Mouse (Mus musculus) spleen, postnatal 4 days (tissue): ENCODE measurements around the gene Map3k20.
A peak's percentile ranks its signal among the peaks of the same experiment; 100 is the strongest.

Source experiments
- DNase-seq, 2 experiments: peaks; one replicate each; pipeline ENCODE4 v3.0.0; 2022; ENCODE audit warnings: low spot score in 2 of 2

Gene Map3k20

DNA sequence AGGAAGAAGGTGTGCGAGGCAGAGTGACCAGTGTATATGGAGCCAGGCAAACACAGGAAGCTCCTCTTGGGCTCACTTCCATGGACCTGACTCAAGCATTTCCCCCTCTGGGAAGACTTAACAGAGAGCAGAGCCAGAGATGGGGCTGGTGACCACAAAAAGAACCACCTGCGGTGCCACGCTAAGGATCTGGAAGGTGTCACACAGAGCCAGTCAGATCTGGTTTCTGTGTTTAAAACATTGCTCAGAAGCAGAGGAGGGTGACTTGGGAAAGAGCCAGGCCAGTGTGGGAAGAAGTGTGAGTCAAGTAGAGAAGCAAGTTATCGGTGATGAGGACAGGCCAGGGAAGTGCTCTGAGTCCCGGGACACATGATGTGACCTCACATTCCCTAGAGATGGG, 135.1 kb downstream of the Map3k20 start:
- DNase-seq, result no peak

DNA sequence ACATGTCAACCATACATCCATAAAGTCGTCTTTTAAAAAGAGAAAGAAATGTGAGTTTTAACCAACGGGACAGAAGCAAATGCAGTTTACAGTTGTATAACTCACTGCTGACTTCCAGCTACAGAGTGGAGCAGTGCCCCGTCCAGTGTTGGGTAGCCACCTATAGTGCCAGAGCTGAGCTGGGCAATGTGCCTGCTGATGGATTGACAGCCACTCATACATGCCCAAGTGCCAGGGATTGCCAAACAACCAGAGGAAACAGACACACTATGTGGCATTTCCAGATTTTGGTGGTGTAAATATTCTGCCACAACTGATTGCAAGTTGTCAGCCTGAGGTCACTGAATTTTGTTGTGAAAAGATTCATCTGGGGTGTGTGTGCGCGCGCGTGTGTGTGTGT, 139.2 kb downstream of the Map3k20 start:
- no peak for DNase-seq

DNA sequence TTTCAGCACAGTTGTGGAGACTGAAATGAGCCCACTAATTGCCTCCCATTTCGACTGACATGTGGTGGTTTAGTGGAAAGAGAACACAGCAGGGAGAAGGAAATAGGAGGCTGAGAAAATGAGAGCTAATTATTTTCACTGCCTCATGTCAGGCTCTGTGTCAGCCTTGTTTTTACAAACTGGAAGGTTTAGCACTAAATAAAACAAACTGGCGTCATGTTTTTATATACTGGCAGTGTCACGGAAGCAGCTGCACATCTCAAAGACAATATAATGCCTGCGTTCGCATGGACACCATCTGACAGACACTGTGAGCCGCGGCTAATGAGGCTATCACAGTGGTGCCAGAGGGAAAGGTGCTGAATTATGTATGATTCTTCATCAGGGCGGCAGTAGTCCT, 141.3 kb downstream of the Map3k20 start:
- DNase-seq, result no peak

DNA sequence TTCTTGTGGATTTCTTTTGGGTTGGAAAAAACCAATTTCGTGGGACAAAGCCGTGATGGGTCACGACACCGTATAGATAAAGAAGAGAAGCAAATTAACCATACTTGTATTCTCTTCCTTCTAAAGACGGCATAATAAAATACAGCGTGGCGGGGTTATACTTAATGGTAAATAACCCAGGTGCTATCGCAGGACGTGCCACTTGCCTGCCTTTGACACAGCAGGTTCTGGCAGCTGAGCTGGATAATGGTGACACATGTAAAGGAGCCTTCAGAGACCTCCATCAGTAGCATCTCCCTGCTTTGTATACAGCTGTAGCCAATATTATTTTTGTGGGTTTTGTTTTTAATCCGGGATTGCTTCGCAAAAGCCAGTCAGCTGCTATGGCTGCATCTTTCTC, 141.9 kb downstream of the Map3k20 start:
- no peak for DNase-seq

DNA sequence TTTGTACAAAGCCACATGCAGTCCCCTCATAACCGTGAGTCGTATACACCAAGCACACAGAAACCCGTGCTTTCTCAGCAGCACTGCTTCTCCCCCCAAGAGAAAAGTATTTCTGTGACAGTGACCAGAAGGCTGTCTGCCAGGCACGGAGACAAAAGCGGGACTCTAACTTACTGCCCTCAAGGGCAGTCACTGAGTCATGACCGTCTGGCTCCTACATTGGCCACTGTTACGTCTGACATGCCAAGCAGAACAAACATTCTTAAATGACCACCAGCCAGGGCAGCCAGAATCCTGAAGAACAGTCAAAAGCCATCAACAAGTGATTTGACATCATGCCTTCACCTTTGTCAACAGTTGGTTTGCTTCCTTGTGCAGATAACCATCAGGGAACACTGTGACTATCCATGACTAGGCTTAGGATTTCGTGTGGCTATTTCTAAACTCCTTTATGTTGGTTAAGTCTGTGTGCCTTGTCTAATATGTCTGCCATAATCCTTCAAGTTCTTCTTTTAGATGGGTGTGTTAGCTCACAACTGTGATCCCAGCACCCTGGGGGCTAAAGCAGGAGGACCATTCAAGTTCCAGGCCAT, 153.6 kb downstream of the Map3k20 start:
- no peak for DNase-seq

DNA sequence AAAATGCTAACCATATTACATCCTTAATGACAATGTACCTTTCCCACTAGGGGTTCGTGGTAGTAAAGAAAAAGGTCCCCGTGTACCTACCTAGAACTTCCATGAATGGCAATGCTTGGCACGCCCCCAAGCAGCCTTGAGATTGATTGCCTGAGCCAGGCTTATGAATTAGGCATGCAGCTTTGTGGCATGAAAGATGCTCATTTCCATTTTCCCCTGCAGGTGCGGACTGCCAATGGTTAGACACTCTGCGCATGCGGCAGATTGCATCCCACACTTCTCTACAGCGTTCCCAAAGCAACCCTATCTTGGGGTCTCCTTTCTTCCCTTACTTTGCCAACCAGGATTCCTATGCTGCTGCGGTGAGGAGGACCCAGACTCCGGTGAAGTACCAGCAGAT, 155.6 kb downstream of the Map3k20 start:
- no peak for DNase-seq

DNA sequence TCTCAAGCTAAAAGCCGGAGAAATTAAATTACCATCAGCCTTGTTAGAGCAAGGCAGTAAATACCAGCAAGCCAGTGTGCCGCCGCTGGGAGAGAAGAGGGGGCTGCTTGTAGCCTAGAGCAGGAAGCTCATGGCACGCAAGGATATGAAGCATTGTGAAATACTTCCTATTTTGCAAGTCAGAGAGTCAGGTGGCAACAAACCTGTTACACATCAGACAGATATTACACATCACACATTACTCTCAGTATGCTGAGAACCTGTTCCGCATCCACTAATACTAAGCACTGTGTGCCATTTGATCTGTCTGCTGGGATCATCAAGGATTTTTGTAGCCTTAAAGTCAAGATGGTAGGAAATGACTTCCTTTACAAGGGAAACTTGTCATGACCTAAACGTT, 157.4 kb downstream of the Map3k20 start:
- no peak for DNase-seq

DNA sequence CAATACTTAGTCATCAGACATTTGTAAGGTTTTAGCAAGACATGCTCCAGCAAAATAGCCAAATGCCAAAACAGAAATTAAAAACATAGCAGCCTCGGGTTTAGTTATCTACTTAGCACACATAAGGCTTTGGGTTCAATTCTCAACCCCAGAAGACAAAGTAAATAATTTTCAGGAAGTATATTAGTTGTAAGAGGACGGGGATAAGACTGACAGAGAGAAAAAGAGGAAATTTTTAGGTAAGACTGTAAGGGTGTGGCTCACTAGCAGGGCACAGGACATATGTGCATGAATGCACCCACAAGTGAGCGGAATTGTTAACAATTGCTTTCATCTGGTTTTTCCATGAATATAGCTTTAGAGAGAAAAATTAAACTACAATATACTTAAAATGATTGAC, 158.5 kb downstream of the Map3k20 start:
- DNase-seq, result no peak

DNA sequence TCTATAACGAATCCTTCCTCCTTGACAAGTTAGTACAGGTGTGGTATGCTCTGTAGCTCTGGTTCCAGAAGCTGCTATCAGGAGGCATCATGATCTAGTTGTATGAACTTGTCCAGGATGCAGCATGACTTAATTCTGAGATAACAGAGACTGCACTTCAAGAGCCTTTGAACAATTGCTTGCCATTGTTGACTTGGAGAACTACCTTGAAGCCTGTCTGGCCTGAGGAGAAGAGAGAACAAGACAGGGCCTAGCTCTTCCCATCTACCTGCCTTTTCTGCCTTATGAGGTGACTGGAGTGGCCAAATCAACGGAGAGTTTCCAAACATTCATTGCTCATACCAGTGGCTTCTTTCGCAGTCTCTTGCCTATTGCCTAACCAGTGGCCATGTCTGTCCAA, 160.7 kb downstream of the Map3k20 start:
- DNase-seq, result no peak

DNA sequence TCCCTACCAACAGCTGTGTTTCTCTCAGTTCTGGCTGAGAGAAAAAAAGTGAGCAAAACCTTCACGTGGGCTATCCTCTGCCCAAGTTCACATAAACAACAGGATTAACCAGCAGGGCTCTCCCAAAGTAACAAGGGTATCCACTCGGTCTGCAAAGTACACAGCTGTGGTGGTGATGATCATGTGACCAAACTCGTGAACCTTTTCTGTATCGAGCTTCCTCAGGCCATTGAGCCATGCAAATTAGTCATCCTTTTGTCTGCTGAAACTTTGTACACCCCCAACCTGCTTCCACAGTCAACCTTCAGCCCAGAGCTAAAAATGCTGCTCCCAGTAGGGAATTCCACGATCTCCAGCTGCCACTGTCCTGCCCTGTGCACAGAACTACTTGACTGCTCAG, 161.2 kb downstream of the Map3k20 start:
- no peak for DNase-seq

DNA sequence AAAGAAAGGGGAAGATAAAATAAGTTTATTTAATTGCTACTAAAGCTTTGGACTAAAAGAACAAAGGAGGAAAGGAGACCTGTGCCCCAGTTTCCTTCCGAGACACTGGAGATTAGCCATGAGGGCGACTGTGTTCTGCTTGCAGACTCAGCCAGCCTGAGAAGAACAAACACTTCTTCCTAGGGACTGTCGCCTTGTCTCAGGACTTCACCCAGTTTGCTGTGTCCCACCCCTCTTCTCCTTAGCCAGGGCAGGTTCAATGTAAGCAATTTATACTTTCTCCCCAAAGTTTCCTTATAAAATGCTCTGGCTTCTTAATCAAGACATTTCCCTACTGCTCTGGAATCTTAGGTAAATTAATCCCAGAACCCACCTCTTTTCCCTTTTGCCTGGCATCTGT, 168.1 kb downstream of the Map3k20 start:
- no peak for DNase-seq

DNA sequence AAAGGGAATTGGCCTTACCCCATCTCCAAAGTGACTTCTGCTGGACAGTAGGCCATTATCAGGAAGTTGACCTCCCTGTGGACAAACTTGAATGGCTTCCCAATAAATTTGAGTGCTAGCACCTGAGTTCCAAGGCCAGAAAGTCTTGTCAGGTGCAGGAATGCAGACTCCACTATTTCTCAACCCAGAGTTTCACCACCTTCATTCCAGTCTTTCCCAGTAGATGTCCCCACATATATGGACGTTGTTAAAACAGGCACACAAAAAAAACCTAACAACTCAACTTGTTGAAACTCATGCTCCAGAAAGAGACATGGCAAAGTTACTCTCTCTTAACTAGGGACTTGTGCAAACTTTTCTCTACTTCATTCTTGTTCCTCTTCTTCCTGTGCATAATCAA, 170.8 kb downstream of the Map3k20 start:
- no peak for DNase-seq

DNA sequence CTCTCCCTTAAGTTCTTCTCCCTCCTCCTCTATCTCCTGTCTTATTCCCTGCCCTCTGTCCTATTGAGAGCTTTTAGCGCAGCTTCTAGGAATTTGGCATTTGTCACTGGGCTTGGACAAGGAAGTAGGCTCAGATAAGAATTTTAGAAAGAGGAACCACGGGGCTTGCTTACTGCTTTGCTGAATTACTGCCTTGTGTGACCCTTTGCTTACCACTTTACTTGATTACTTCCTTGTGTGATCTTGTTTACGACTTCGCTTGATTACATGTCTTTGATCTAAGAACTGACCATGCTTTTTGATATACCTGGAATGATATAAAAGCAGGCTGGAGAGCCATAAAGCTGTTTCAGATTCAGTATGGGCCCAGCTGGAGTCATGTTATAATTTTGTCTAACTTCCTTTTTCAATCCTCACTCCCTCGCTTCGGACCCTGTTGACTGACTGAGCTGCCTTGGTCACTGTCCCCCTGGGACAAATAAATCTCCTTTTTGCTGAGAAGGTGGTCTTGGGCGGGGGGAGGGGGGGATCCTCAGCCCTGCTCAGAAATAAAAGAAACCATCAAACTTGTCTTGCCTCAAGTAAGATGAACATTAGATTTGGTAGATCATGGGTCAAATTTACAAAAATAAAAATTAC, 179.1 kb downstream of the Map3k20 start:
- DNase-seq, result no peak

DNA sequence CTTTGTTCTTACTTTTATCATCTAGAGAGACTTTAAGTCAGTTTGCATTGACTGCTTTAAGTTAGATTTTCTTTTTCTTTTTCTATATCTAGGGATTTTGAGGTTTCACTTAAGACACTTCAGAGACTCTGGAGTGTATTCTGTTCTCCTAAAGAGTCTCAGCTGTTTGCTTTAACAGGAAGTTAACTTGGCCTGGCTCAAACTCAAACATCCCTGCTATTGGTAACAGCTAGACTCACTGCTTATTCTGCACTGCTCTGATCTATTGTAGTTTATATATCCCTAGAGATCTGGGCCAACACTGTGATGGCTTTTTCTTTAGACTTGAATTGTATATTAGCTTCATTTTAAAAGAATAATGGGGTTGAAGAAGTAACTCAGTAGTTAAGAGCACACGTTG, 182.2 kb downstream of the Map3k20 start:
- no peak for DNase-seq

DNA sequence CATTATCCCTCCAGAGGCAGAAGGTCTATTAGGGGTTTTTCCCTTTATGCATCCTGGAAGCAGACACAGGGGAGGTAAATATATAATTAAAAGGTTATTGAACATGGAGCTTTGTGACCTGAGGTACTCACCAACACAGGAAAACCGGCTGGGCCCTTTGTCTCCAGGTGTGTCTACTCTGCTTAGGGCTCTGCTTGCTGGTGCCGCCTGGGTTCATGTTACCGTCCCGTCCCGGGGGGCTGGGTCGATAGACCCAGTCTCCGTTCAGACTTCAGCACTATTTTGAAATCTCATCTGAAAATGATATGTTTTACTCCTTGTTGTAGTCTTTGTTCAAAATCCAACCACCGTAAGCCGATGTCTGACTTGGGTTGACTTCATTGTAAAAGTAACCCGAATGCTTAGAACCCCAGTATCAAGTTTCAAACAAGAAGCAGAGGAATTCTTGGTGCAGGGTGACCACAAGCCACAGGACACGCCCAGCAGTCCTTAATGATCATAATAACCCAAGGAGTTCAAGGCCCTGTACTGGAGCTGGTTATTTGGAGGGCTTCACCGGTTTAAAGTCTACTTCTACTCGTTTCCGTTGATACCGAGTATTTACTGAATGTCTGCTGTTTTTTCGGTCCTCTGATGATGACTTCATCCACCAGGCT, 186.1 kb downstream of the Map3k20 start:
- DNase-seq, result no peak

DNA sequence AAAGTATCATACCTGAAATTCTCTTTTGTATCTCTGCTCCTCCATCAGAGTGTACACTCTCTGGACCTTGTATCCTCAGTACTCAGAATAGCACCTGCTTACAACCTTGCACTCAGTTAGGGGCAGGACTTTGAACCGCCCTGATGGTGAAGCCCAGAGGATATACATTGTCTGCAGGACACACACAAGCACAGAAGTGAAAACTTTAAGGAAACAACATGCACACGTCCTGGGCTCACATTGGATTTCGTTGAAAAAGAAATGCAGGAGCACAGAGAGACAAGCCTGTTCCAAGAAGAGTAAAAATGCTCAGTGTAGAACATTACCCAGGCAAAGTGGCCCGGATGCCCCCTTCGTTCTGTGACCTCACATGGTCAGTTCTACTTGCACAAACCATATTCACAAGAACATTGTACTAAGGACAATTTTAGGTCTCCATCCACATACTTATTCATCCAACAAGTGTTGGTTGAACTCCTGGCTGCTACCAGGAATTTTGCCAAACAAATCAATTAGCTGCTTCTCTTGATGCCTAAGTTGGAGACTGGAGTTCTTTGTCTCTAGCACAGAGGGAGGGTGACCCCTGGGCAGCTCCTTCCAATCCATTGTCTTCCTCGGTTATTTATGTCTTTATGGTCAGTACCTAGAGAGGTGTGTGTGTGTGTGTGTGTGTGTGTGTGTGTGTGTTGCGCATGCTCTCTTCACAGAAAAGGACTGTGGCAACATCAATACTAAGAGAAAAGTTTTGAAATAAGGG, 189.3 kb downstream of the Map3k20 start:
- no peak for DNase-seq

DNA sequence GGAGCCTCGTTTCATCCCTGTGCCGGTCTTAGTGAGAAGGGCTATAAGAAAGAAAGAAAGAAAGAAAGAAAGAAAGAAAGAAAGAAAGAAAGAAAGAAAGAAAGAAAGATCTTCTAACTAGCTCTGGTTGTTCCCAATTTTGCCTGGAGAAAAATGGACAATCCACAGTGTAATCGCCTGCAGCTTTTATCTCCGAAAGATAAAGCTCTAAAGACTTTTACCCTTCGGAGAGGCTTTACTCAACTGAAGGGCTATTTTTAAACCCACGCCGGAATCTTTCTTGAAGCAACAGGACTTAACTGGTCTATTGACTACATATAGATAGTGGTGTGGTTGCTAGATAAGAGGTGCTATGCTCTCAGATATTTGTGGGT, 190.0 kb downstream of the Map3k20 start:
- no peak for DNase-seq

DNA sequence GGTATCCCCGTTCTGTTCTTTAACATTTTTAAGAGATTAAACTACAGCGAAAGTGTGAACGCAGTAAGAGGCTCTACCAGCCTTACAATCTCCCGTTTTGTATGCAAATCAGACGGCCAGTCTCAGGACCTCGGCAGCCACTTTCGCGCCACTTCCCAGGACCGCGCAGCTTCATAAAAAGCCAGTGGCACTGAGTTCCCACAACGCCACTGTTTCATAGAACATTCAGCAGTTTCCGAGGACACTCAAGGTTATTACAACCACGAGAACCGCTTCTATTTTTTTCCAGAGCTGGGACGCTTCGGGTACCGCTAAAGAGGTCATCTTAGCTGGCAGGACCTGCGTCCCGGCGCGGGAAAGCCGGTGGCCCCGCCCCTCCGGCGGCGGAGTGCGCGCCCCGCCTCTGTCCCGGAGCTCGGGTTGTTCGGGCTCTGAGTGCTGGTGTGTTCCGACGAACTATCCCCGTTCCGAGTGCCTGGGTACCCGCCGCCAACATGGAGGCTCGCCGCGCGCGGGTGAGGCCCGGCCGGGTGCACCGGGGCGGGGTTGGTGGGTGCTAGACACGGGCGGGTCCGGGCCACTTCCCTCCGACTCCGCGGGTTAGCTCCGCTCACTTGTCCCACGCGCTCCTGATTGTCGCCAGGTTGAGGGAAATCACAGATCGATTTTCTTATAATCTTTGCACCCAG, 190.5 kb downstream of the Map3k20 start, which contains the start of gene Cdca7:
Gene Cdca7, plus strand, starts transcription at position 363 of the 689 bp plus-strand sequence.
- peak; percentile 83 to 91 for DNase-seq

DNA sequence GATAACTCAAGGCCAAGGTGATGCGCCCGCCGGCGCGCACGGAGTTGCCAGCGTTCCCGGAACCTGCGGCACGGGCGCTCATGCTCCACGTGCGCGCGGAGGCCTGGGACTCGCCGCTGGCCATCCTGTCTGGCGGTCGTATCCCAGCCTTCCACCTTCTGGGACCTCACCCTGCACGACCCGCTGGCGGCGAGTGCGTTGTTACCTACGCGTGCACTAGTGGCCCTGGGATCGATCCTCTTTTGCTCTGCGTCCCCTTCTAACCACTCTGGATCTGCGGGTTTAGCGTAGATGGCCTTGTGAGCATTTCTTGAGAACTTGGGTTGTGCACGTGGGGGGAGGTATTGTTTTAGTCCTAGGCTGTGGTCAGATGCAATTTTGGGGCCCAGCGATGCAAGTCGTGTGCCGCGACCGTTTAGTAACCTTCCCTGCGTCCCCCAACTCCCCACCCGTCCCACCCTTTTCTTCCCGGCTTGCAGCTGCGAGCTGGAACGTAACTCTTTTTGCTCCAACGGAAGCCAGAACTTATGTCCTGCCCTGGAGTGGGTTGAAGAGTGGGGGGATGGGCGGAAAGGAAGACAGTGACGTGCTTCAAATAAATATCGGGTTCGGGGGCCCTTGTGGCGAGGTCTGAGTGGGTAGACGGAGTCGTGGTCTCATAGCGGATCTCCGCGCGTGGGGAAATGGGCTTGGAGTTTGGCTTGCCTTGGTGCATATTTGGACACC, 191.2 kb downstream of the Map3k20 start:
- peak; percentile 44 to 73 for DNase-seq

DNA sequence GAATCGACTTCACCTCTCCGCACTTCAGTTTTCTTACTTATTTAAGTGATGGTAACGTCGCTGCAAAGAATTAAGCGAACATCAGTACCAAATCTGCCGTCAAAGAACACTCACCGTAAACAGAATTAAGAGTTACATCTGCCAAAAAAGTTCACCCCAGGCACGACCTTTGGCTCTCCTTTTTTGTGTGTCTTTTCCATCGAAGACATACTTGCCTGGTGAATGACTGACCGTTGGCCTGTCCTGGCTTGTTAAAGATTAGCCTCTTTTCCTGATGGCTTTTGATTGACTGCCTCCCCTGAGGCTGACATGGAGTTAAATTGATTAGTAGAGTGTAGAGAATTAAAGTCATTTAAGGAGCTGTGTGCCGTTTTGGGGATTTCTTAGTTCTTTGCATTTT, 191.8 kb downstream of the Map3k20 start:
- no peak for DNase-seq

DNA sequence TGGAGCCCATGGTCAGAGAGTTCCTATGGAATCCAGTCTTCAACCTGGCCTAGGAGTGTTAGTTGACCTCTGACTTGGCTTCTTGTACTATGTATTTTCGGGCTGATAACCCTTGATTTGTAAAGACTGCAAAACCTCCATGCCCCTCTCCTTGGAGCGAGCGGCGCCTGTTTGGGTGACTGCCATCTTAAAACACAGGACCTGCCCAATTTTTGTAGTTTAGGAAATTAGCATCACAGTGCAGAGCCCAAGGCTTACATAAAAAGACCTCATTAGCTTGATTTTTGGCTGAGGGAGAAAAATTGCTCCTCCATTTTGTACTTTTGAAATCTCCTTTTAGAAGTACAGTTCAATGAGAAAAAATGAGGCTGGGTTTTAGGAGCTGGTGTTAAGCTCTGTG, 192.7 kb downstream of the Map3k20 start:
- DNase-seq, result no peak
